Mouse (Mus musculus): Measurements from ENCODE around the gene Prol1.
"Not testable (repeated sequence)": the region's sequence is repeated elsewhere in the genome, so short reads cannot be mapped to it uniquely, and the experiment has no call there.

Gene Prol1

DNA sequence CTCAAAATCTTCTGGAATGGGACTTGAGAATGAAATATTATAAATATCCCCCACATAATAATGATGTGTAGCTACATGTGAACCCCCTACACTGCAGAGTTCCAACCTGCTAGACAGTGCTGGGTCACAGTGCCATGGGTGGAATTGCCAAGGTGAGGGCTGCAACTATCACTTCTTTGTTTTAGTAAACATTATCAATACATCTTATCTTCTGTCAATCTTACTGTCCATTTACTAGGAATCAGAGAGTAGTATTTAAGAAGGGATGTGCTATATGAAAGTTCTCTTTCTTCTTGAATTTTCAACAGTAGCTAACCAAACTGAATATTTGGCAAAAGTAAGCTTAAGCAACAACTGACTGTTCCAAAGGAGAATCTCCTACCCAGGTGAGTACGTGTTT is at the start of gene Prol1:
Prol1 (plus strand) TSS at position 301 of the 400 bp plus-strand sequence.
- no peak for DNase-seq

DNA sequence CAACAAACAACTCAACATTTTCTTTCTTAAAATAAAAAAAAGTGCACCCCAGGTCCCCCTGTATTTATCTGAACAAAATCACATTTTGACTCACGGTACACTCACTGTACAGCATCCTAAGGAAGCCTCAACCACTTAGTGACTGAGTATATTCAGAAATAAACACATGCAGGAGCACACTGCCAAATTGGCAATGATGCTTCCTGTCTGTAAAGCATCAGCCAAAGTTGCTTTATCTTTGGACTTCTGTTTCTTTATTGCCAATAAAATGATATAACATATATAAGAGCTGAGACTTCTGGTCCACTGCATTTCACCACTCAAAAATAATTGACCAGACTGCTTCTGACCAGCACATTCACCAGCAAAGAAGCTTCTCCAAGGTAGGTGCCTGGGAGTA is 48.5 kb upstream of the Prol1 start, which contains the start of gene Gm7714:
Gm7714 (plus strand) TSS at position 301 of the 400 bp plus-strand sequence.
- DNase-seq: no peak

DNA sequence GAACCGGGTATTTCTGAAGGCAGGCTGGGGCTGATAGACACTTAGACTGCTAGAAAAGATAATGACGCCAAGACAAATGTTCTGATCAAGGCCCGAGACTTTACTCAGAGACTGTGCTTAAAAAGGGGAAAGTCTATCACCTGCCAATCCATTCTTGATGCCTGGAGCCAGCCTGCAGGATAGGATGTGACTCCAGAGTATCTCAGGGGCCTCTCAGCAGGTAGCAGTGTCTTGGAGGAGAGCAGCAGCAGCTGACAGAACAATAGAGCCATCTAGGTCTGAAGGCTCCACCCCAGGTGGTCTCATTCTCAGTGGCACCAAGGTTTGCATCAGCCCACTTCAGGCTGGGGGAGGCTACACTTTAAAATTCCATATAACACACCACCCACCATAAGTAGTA is 5.8 kb upstream of the Prol1 start:
- DNase-seq: not testable (repeated sequence)

DNA sequence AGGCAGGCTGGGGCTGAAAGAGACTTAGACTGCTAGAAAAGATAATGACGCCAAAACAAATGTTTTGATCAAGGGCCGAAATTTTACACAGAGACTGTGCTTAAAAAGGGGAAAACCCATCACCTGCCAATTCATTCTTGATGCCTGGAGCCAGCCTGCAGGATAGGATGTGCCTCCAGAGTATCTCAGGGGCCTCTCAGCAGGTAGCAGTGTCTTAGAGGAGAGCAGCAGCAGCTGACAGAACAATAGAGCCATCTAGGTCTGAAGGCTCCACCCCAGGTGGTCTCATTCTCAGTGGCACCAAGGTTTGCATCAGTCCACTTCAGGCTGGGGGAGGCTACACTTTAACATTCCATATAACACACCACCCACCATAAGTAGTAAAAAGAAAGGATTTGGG is 31.4 kb downstream of the Prol1 start:
- not testable (repeated sequence) for DNase-seq

DNA sequence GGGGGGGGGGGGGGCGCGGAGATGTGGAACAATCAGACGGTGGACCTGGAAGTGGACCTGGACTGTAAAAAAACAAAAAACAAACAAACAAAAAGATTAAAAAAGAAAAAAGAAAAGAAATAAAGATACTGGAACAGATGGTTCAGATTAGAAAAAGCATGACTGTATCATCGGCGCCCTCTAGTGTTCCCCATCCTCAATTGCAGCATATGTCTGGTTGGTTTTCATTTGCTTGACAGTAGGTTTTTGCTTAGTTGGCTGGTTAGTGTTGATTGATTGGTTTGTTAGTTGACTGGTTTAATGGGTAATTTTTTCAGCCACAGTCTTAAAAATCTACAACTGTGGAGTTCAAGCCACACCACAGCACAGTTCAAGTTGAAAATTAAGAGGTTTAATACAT is 47.7 kb downstream of the Prol1 start:
- peak; percentile 34 for DNase-seq

DNA sequence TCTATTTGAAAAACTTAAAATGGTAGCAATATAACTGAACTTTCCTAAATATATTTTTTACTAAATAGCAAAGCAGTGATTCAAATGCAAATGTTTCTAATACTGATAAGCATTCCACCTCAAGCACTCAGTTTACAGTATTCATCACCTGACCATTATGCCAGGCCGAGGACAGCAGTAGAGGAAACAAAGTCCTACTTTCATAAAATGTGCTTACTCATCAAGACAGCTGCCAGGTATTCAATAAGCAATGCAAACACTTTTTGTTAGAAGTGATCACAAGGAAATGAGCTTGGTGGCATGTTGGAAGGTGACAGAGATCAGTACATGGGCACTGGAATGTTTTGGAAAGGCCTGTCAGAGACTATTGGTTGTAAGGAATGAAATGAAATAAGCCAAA is 49.8 kb downstream of the Prol1 start:
- DNase-seq: no peak

DNA sequence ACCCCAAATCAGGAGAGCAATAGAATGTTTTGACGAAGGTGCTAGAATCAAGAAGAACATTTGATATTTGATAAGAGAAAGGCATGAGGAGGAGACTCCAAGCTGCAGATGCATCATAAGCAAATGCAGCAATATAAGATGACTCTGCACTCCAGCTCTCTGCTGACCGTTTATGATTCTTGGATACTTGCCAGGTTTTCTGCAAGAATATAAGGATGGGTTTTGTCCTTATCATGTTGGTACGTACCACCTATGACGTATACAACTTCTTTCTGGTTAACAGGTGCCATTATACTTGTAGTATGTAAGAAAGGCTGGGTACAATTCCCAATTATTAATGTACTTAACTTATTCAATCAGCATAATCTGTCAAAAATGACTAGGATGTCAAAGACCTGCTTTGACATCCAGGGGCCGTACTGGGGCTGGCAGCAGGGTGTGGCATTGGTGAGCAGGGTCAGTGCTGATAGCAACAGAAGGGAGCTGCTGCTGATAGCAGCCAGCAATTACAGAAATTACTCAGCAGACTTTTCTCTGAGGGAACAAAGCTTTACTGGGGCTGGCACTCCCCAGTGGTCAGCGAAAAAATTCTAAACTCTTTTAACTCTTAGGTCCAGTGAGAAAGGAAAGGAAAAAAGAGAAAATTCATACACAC is 53.6 kb downstream of the Prol1 start:
- DNase-seq: no peak

DNA sequence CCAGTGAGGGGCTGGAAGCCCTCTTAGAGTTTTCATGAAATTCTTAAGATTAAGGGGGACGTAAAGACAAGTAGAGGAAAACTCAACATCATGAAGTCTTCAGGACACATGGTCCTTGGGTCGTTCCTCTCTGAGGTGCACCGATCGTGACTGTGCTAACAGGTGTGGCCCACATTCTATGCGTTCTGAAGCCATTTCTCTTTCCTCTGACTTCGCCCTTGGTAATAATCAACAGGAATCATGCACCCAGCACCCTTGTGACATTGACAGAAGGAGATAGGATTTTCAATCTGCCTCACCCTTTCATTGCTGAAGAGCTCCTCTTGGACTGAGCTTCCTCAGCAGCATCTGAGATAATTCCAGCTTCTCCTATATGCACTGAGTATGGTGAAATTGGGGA is 55.5 kb downstream of the Prol1 start:
- no peak for DNase-seq

DNA sequence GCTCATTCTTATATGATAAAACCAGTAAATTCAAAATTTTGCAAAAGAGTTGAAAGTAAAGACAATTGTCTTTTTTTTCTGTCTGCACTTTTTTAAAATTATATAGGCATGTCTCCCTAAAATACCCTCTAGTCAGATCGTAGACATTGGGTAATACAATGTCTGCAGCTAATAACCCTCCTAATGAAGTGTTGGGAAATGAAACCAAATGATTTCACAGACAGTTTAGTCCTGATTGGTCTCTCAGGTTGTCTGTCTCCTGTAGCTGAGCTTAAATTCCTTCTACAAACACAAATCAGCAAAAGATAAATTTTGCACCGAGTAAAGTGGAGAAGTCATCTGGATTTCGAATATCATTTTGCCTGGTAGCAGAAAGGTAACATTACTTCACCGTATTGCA is 58.7 kb downstream of the Prol1 start, which contains the start of gene Amtn:
Amtn (plus strand) TSS at position 301 of the 400 bp plus-strand sequence.
- no peak for DNase-seq

All from kidney, adult 18-20 months (tissue).